Mouse (Mus musculus): ENCODE measurements around the gene Whrn. TPM values are rescaled to one million over a fixed set of nuclear protein-coding genes. Genes with fewer than 3 reads are reported as not detected.

The Whrn gene
- polyA plus RNA-seq, 1 experiment from 2014 or later = 5.6 TPM

GRCm38 (mm10) chr4:63514454-63514984, 18.7 kb upstream of the Whrn start:
- Histone ChIP-seq H3K4me3 (no peak overlapping the region), H3K36me3 (no peaks in the 10 kb centered on the region), H3K27me3 (no peaks in the 10 kb centered on the region), H3K4me1 (replicated peaks) (no peaks in the 10 kb centered on the region), H3K9me3 (no peaks in the 10 kb centered on the region), H3K27ac (no peak overlapping the region), H3K4me2 (no peak overlapping the region), H3K9ac (no peak overlapping the region)
- 70% methylated on average over 4 of the region's 4 CpGs for WGBS
- no peak for ATAC-seq (ENCODE audit: low FRiP score)

DNA sequence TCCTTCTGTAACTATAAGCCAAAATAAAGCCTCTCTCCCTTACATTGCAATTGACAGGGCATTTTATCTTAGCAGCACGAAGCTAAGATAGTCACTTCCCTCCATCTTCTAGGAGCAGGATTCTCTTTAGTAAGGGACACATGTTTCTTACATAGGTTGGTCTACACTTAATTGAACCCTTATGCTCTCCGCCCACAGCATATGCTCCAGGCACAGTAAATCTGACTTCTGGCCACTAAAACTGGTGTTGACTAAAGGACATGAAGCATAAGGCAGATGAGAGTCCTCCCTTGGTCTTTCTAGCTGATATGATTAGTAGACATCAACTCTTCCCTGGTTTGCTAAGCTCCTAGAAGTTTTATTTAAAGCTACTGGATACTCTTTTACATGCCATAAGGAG, 17.1 kb upstream of the Whrn start:
- Histone ChIP-seq H3K4me2 (no peak overlapping the region), H3K4me3 (no peak overlapping the region), H3K9ac (no peak overlapping the region), H3K36me3 (no peaks in the 10 kb centered on the region), H3K27ac (no peak overlapping the region), H3K9me3 (no peaks in the 10 kb centered on the region), H3K27me3 (no peaks in the 10 kb centered on the region), H3K4me1 (replicated peaks) (no peaks in the 10 kb centered on the region)
- ATAC-seq (ENCODE audit: low FRiP score) = no peak
- 93% methylated on average over 2 of the region's 2 CpGs for WGBS

- WGBS = 22% methylated on average over 4 of the region's 4 CpGs
- H3K4me1 ChIP-seq (replicated peaks) = no peaks in the 10 kb centered on the region
- no peak for ATAC-seq (ENCODE audit: low FRiP score)
Observed at GRCm38 (mm10) chr4:63508232-63508631, 12.4 kb upstream of the Whrn start.

DNA sequence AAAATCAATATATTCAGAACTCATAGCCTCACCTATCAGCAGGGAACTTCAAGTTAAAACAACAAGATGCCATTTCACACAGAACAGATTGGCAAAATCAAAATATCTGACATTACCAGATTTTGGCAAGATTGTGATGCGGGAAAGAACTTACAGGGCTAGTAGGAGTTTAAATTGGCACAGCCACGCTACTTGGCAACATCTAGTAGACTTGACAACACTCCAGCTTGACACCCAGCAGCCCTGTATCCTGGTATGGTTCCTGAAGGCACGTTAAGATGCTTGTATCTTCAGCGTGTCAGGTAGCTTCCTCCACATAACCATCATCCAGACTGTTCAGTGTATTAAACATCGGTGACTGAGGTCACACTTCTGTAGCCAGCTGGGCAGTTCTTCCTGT, 11.7 kb upstream of the Whrn start:
- 83% methylated on average over 5 of the region's 5 CpGs for WGBS
- no peak overlapping the region for H3K4me3 ChIP-seq

More at GRCm38 (mm10) chr4:63508232-63508631, 12.4 kb upstream of the Whrn start:
- Histone ChIP-seq H3K9me3 (no peaks in the 10 kb centered on the region), H3K27ac (no peak overlapping the region), H3K4me3 (no peak overlapping the region), H3K9ac (no peak overlapping the region), H3K4me2 (no peak overlapping the region), H3K27me3 (no peaks in the 10 kb centered on the region), H3K36me3 (no peaks in the 10 kb centered on the region)

DNA sequence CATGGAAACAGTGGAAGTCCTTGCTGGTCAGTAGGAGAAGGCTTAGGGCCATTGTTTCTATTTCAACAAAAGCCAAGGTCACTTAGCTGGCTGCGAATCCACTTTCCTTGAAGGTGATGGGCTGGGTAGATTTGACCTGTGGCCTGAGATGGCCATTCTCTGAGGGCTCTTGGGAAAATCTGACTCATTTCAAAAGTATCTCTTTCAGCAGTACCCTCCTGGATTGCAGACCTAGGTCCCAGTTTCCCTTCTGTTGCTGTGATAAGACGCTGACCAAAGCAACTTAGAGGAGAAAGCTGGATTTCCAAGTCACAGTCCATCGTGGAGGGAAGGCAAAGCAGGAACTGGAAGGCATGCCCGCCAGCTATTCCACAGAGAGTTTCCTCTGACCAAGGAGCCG, 8.2 kb upstream of the Whrn start:
- H3K4me3 ChIP-seq = no peak overlapping the region
- ATAC-seq (ENCODE audit: low FRiP score) = no peak
- H3K9me3 ChIP-seq = no peaks in the 10 kb centered on the region
- H3K27me3 ChIP-seq = no peaks in the 10 kb centered on the region
- 76% methylated on average over 5 of the region's 5 CpGs for WGBS
- no peak overlapping the region for H3K27ac ChIP-seq
- no peak overlapping the region for H3K9ac ChIP-seq
- H3K4me1 ChIP-seq (replicated peaks) = no peaks in the 10 kb centered on the region
- no peak overlapping the region for H3K4me2 ChIP-seq
- no peaks in the 10 kb centered on the region for H3K36me3 ChIP-seq

More for the DNA sequence above, 11.7 kb upstream of the Whrn start:
- H3K9ac ChIP-seq = no peak overlapping the region
- H3K4me2 ChIP-seq = no peak overlapping the region
- H3K27me3 ChIP-seq = no peaks in the 10 kb centered on the region
- no peaks in the 10 kb centered on the region for H3K36me3 ChIP-seq
- ATAC-seq (ENCODE audit: low FRiP score) = no peak
- no peaks in the 10 kb centered on the region for H3K9me3 ChIP-seq
- H3K4me1 ChIP-seq (replicated peaks) = no peaks in the 10 kb centered on the region
- H3K27ac ChIP-seq = no peak overlapping the region

DNA sequence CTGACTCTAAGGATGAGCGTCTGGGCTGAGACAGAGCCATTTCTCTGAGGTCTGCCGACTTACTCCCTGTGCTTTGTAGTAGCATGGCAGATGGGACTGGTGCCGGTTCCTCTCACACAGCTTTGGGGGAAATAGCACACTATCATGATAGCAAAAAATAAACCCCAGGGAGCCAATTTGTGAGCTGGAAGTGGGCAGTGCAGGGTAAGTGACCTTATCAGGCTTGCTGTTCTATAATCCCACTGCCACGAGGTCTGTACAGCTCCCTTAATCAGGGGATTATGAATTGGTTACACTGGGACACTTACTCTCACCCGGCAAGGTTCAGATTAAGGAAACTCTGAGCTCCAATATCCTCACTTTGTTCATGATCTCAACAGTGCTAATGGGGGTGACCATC, 5.3 kb upstream of the Whrn start:
- ATAC-seq (ENCODE audit: low FRiP score) = no peak

GRCm38 (mm10) chr4:63498346-63498745, 2.6 kb upstream of the Whrn start:
- 28% methylated on average over 3 of the region's 3 CpGs for WGBS
- Histone ChIP-seq H3K27me3 (peaks cover 16% of the 10 kb centered on the region), H3K9ac (no peak overlapping the region), H3K27ac (no peak overlapping the region), H3K36me3 (no peaks in the 10 kb centered on the region), H3K9me3 (no peaks in the 10 kb centered on the region), H3K4me1 (replicated peaks) (peaks cover 29% of the 10 kb centered on the region), H3K4me3 (no peak overlapping the region), H3K4me2 (no peak overlapping the region)
- ATAC-seq (ENCODE audit: low FRiP score) = no peak

More for the DNA sequence above, 5.3 kb upstream of the Whrn start:
- H3K9me3 ChIP-seq = no peaks in the 10 kb centered on the region
- peaks cover 4% of the 10 kb centered on the region for H3K4me1 ChIP-seq (replicated peaks)
- no peak overlapping the region for H3K27ac ChIP-seq
- H3K4me2 ChIP-seq = no peak overlapping the region
- no peak overlapping the region for H3K4me3 ChIP-seq
- H3K36me3 ChIP-seq = no peaks in the 10 kb centered on the region
- no peak overlapping the region for H3K9ac ChIP-seq
- H3K27me3 ChIP-seq = 0 out of 2 replicates have a peak, but pooled peaks cover 3% of the 10 kb centered on the region
- WGBS = 74% methylated on average over 5 of the region's 5 CpGs

- H3K4me3 ChIP-seq = peak overlapping the region; percentile 67
- peaks cover 21% of the 10 kb centered on the region for H3K27me3 ChIP-seq
- H3K4me1 ChIP-seq (replicated peaks) = peaks cover 41% of the 10 kb centered on the region
- peak overlapping the region; percentile 88 for H3K4me2 ChIP-seq
- H3K9me3 ChIP-seq = no peaks in the 10 kb centered on the region
- H3K27ac ChIP-seq = no peak overlapping the region
- peak overlapping the region; percentile 76 for H3K9ac ChIP-seq
- WGBS = 14% methylated on average over 6 of the region's 6 CpGs
- ATAC-seq (ENCODE audit: low FRiP score) = peak; percentile 47
- H3K36me3 ChIP-seq = no peaks in the 10 kb centered on the region
Observed at GRCm38 (mm10) chr4:63496312-63496711, 521 bp upstream of the Whrn start.

DNA sequence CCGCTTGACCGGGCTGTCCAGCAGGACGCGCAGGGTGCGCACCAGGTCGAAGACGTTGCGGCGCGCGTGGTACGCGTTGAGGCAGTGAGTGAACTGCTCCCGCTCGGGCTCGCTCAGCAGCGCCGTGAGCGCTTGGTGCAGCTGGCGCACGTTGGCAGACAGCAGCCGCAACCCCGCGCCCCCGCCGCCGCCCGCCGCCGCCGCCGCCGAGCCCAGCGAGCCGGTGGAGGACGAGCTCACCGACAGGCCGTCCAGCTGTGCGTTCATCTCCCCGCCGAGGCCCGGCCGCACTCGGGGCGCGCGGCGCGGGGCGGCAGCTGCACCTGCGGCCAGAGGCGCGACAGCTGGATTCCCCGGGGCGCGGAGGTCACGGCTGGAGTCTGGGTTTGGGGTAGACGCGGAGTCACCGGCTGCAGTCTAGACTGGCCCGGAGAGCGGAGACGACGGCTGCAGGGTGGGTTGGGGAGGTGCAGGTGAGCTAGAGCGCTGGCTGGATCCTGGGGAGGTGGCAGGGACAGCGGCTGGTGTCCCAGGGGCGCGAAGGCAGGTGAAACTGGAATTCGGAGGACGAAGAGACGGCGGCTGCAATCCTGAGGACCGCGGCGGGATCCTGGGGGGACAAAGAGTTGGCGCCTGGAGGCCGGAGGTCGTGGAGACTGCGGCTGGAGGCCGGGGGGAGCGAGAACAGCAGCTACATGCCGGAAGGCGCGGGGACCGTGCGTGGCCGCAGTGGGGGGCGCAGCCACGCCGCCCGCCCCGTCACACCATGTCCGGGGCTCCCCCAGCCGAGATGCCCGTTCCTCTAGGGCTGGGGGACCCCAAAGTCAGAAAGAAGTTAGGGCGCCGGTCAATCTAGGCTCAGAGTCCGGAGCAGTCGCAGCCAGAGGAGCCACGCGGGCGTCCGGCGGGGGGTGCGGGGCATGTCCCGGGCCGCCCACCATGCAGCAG, 550 bp downstream of the Whrn start:
- Histone ChIP-seq H3K4me1 (replicated peaks) (peaks cover 49% of the 10 kb centered on the region), H3K4me3 (peak overlapping the region; percentile 67), H3K4me2 (peak overlapping the region; percentile 88), H3K36me3 (no peaks in the 10 kb centered on the region), H3K27ac (0 out of 2 replicates have a peak overlapping the region, but pooled peaks have one; percentile 8), H3K9ac (peak overlapping the region; percentile 76), H3K9me3 (no peaks in the 10 kb centered on the region), H3K27me3 (peaks cover 21% of the 10 kb centered on the region)
- under 1% methylated on average over 82 of the region's 107 CpGs for WGBS
- ATAC-seq (ENCODE audit: low FRiP score) = peak; percentile 57

- peak overlapping the region; percentile 67 for H3K4me3 ChIP-seq
- H3K9me3 ChIP-seq = no peaks in the 10 kb centered on the region
- peak overlapping the region; percentile 8; the same call in 1 of the 2 replicates for H3K27ac ChIP-seq
- WGBS = 4% methylated on average over 43 of the region's 43 CpGs
- ATAC-seq (ENCODE audit: low FRiP score) = peak; percentile 19
- H3K36me3 ChIP-seq = no peaks in the 10 kb centered on the region
- peaks cover 21% of the 10 kb centered on the region for H3K27me3 ChIP-seq
- H3K4me1 ChIP-seq (replicated peaks) = peaks cover 56% of the 10 kb centered on the region
- H3K9ac ChIP-seq = peak overlapping the region; percentile 76
- H3K4me2 ChIP-seq = peak overlapping the region; percentile 88
Observed at GRCm38 (mm10) chr4:63494401-63494966, 1.3 kb downstream of the Whrn start.

GRCm38 (mm10) chr4:63493351-63494121, 2.3 kb downstream of the Whrn start:
- peaks cover 58% of the 10 kb centered on the region for H3K4me1 ChIP-seq (replicated peaks)

DNA sequence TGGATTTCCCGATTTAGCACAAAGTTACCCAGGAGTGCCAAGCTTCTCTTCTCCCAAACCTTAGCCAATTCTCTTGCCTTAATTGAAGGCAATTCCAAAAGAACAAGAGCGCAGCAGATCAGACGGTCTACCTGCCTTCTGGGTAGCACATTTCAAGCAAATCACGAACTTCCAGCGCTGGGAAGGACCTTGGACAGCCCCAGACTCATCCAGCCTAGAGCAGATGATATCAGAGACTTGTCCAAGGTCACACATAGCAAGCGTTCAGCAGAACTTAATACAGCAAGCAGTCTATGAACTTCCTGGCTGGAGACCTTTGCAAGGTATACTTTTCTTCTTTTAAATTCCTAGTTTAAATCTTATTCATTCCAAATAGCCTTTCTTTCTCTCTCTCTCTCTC, 4.3 kb downstream of the Whrn start:
- Histone ChIP-seq H3K9ac (no peak overlapping the region), H3K36me3 (no peaks in the 10 kb centered on the region), H3K4me2 (no peak overlapping the region), H3K9me3 (no peaks in the 10 kb centered on the region), H3K27ac (no peak overlapping the region), H3K27me3 (peaks cover 18% of the 10 kb centered on the region), H3K4me3 (no peak overlapping the region), H3K4me1 (replicated peaks) (peaks cover 63% of the 10 kb centered on the region)
- ATAC-seq (ENCODE audit: low FRiP score) = no peak
- WGBS = 81% methylated on average over 6 of the region's 6 CpGs

More at GRCm38 (mm10) chr4:63493351-63494121, 2.3 kb downstream of the Whrn start:
- 34% methylated on average over 9 of the region's 9 CpGs for WGBS
- Histone ChIP-seq H3K9me3 (no peaks in the 10 kb centered on the region), H3K9ac (no peak overlapping the region), H3K4me2 (peak overlapping the region; percentile 88), H3K36me3 (no peaks in the 10 kb centered on the region), H3K27ac (no peak overlapping the region), H3K27me3 (peaks cover 21% of the 10 kb centered on the region), H3K4me3 (peak overlapping the region; percentile 67)
- no peak for ATAC-seq (ENCODE audit: low FRiP score)
